Mouse (Mus musculus) olfactory bulb, adult 2 months (tissue): Measurements from ENCODE around the gene Gnb1. TPM values are rescaled to one million over a fixed set of nuclear protein-coding genes. Genes with fewer than 3 reads are reported as not detected.

Source experiments
- H3K27ac ChIP-seq: fragments of 200-500 bp; 2 replicates; pipeline ENCODE4 v1.5.1; 2012; ENCODE audit warnings: low read depth, low read length; ENCODE audit not compliant: insufficient read depth
- H3K4me1 ChIP-seq: fragments of 200-500 bp; 2 replicates; pipeline ENCODE4 v1.6.1; 2012; ENCODE audit warnings: low read length; ENCODE audit not compliant: control insufficient read depth, insufficient read depth
- H3K4me3 ChIP-seq: fragments of 200-500 bp; 2 replicates; pipeline ENCODE4 v1.5.1; 2012; ENCODE audit warnings: mild to moderate bottlenecking, low read depth, low read length, moderate library complexity; ENCODE audit not compliant: insufficient read depth
- CTCF ChIP-seq: fragments of 200-500 bp; IDR thresholded peaks from 2 replicates; pipeline ENCODE4 v1.5.1; 2012; ENCODE audit warnings: low read depth, mild to moderate bottlenecking, low read length, moderate library complexity; ENCODE audit not compliant: insufficient read depth
- POLR2A ChIP-seq: fragments of 200-500 bp; IDR thresholded peaks from 2 replicates; pipeline ENCODE4 v1.6.1; 2012; ENCODE audit warnings: mild to moderate bottlenecking, low read depth, low read length, moderate library complexity; ENCODE audit not compliant: insufficient read depth
- WGBS: fragments of 180-500 bp; shearing (Covaris S2); methylation state at CpG from one replicate; pipeline ENCODE4 v1.1.7; 2018; 5-methylcytosine and 5-hydroxymethylcytosine counted together
- polyA plus RNA-seq: library from polyadenylated mRNA; stranded (reverse); fragments of >200 nt; gene quantifications from 2 replicates; pipeline ENCODE4 v1.2.4, GENCODE M21; 2012; ENCODE audit warnings: low replicate concordance; ENCODE audit not compliant: missing spikeins, insufficient read depth, insufficient read length

Gene Gnb1
- polyA plus RNA-seq, 1 experiment = 260 TPM

GRCm38 (mm10) chr4:155555464-155555863 is 64.3 kb downstream of the Gnb1 start:
- 53% methylated on average over 1 of the region's 1 CpGs for WGBS
- TF ChIP-seq CTCF (no peak), POLR2A (no peak)
- Histone ChIP-seq H3K4me3 (no peak overlapping the region), H3K4me1 (peaks cover 3% of the 10 kb centered on the region; the same call in 1 of the 2 replicates), H3K27ac (no peak overlapping the region)

GRCm38 (mm10) chr4:155559454-155559853 is 68.3 kb downstream of the Gnb1 start:
- H3K27ac ChIP-seq = no peak overlapping the region
- no peak overlapping the region for H3K4me3 ChIP-seq
- TF ChIP-seq CTCF = no peak
- TF ChIP-seq POLR2A = no peak
- H3K4me1 ChIP-seq = peaks cover 8% of the 10 kb centered on the region
- 79% methylated on average over 6 of the region's 6 CpGs for WGBS

GRCm38 (mm10) chr4:155560932-155561331 is 69.8 kb downstream of the Gnb1 start:
- WGBS = 51% methylated on average over 2 of the region's 2 CpGs
- Histone ChIP-seq H3K27ac (no peak overlapping the region), H3K4me3 (no peak overlapping the region), H3K4me1 (peaks cover 9% of the 10 kb centered on the region)
- no peak for TF ChIP-seq CTCF
- TF ChIP-seq POLR2A = no peak

GRCm38 (mm10) chr4:155561661-155562442 is 70.7 kb downstream of the Gnb1 start, which contains the start of gene Nadk:
TSS of gene Nadk (plus strand) at chr4:155562378.
- Histone ChIP-seq H3K4me1 (peaks cover 15% of the 10 kb centered on the region), H3K27ac (peak within 1 kb of the TSS; percentile 39; the same call in 1 of the 2 replicates), H3K4me3 (peak within 1 kb of the TSS; percentile 81)
- TF ChIP-seq POLR2A (no peak), CTCF (no peak)
- WGBS = 58% methylated on average over 7 of the region's 7 CpGs

DNA sequence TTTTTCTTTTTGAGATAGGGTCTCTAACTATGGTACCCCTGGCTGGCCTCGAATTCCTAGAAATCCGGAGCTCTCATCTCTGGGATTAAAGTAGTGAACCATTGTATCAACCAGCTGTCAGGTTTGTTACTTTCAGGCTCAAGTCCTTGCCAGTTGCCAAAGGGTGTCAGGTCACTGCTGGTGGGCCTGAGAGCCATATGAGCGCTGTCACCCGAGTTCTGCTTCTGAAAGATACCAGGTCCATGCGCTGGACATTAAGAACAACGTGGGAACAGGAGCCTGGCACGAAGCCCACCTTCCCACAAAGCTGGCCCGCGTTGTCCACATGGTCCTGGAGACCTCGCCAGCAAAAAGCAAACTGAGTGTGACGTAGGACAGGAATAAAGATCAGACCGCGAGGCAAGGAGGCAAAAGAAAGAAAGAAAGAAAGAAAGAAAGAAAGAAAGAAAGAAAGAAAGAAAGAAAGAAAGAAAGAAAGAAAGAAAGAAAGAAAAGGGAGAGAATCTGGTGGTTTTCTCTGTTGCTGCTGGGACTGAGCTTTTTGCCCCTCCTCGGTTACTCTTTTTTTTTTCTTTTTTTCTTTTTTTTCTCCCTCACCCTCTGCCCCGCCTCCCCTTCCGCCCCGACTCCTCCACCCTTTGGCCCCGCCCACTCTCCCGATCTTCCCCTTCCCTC is 71.7 kb downstream of the Gnb1 start:
- 3% methylated on average over 19 of the region's 19 CpGs for WGBS
- TF ChIP-seq POLR2A (no peak), CTCF (no peak)
- H3K4me1 ChIP-seq = peaks cover 15% of the 10 kb centered on the region

GRCm38 (mm10) chr4:155563400-155564231 is 72.5 kb downstream of the Gnb1 start:
- peaks cover 14% of the 10 kb centered on the region for H3K4me1 ChIP-seq
- WGBS = under 1% methylated on average over 69 of the region's 69 CpGs
- TF ChIP-seq CTCF = no peak
- TF ChIP-seq POLR2A = peak; percentile 87
- H3K27ac ChIP-seq = peak overlapping the region; percentile 69
- H3K4me3 ChIP-seq = peak overlapping the region; percentile 81

More for the DNA sequence above, 71.7 kb downstream of the Gnb1 start:
- peak overlapping the region; percentile 39; the same call in 1 of the 2 replicates for H3K27ac ChIP-seq
- peak overlapping the region; percentile 81 for H3K4me3 ChIP-seq

DNA sequence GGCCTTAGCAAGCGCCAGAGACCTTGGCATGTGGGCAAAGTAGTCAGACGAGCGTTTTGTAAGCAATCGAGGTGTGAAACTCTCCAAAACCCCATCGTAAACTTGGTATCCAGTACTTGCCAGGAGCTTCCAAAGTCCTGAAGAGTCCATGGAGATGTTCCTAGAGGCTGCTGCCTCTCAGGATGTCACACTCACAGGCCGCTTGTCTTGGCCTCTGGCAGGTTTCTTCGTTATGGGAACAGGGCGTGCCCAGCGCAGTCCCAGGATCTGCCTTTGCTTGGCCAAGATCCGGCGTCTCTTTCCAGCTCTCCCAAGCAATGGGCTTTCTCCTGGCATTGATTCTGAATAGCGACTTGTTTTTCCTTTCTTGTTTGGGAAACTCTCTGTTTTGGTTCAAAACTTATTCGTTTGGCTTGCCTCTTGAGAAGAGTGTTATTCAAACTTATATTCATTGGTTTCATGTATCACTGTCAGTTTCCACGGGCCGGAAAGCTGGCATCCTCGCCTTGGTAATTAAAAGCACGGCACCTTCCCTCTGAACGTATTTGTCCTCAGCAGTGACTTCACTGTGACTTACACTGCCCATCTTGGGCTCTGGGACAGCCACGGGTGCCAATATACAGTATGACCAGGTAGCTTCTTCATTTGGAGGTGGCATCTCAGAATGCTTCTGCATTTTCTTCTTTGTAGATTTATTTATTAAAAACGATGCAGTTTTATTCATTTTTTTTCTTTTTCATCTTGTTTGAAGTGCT is 73.3 kb downstream of the Gnb1 start:
- TF ChIP-seq CTCF (no peak), POLR2A (no peak)
- WGBS = 5% methylated on average over 20 of the region's 20 CpGs
- H3K4me3 ChIP-seq = peak overlapping the region; percentile 81
- H3K27ac ChIP-seq = peak overlapping the region; percentile 69; the same call in 1 of the 2 replicates
- peaks cover 12% of the 10 kb centered on the region for H3K4me1 ChIP-seq

DNA sequence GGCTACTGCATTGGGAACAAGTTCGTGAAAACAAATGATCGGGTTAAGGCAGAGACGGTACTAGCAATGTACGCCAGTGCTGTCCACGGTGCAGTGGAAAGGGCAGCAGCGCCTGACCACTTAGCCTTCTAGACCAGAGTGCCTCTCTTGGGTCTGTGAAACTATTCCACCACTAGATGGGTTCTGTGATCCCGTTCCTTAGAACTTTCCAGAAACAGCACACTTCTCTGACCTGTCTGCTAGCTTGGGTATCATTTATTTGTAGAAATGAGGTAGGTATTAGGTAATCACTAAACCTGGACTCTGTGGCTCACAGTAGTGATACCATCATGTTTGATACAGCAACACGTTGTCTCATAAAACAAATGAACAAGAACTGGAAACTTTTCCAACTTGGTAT is 75.4 kb downstream of the Gnb1 start:
- H3K4me3 ChIP-seq = no peak overlapping the region
- H3K27ac ChIP-seq = no peak overlapping the region
- WGBS = 77% methylated on average over 8 of the region's 8 CpGs

More for the DNA sequence above, 75.4 kb downstream of the Gnb1 start:
- TF ChIP-seq POLR2A (no peak), CTCF (no peak)
- peaks cover 15% of the 10 kb centered on the region for H3K4me1 ChIP-seq
